Mouse (Mus musculus) heart, adult 2 months (tissue): Measurements from ENCODE around the gene Purb. TPM values are rescaled to one million over a fixed set of nuclear protein-coding genes. Genes with fewer than 3 reads are reported as not detected.

Source experiments
- DNase-seq, 2 experiments: peaks; one replicate each; pipeline ENCODE4 v3.0.0; 2021
- H3K27ac ChIP-seq: fragments of 200-600 bp; 2 replicates; pipeline ENCODE4 v1.8.1; 2022
- H3K27me3 ChIP-seq: fragments of 200-500 bp; 2 replicates; pipeline ENCODE4 v1.6.1; 2012; ENCODE audit warnings: mild to moderate bottlenecking, low read length, inconsistent platforms, mixed read lengths; ENCODE audit not compliant: control insufficient read depth, insufficient read depth
- H3K36me3 ChIP-seq: fragments of 200-500 bp; 2 replicates; pipeline ENCODE4 v1.6.1; 2012; ENCODE audit warnings: low read length, inconsistent platforms; ENCODE audit not compliant: control insufficient read depth, insufficient read depth
- H3K4me1 ChIP-seq: fragments of 200-500 bp; 2 replicates; pipeline ENCODE4 v1.6.1; 2011; ENCODE audit warnings: low read length; ENCODE audit not compliant: control insufficient read depth, insufficient read depth
- H3K4me3 ChIP-seq: fragments of 200-600 bp; 2 replicates; pipeline ENCODE4 v1.8.1; 2022
- H3K79me2 ChIP-seq: fragments of 200-500 bp; replicated peaks from 2 replicates; pipeline ENCODE4 v1.6.1; 2012; ENCODE audit warnings: mild to moderate bottlenecking, inconsistent platforms, low read length, moderate library complexity, mixed read lengths; ENCODE audit not compliant: control insufficient read depth, insufficient read depth
- H3K9ac ChIP-seq: fragments of 200-500 bp; 2 replicates; pipeline ENCODE4 v1.6.1; 2012; ENCODE audit warnings: low read depth, mild to moderate bottlenecking, control low read depth, inconsistent platforms, low read length, mixed read lengths
- CTCF ChIP-seq: fragments of 200-600 bp; IDR thresholded peaks from 2 replicates; pipeline ENCODE4 v1.8.1; 2022; ENCODE audit warnings: antibody characterized with exemption, mild to moderate bottlenecking, moderate library complexity
- EP300 ChIP-seq: fragments of 200-500 bp; IDR thresholded peaks from 2 replicates; pipeline ENCODE4 v1.6.1; 2011; ENCODE audit warnings: low read depth, low read length, control low read depth; ENCODE audit not compliant: insufficient read depth
- POLR2A ChIP-seq: fragments of 200-500 bp; IDR thresholded peaks from 2 replicates; pipeline ENCODE4 v1.6.1; 2011; ENCODE audit warnings: mild to moderate bottlenecking, low read depth, low read length, control low read depth; ENCODE audit not compliant: insufficient read depth
- WGBS: fragments of 180-500 bp; shearing (Covaris S2); methylation state at CpG from one replicate; pipeline ENCODE4 v1.1.7; 2018; 5-methylcytosine and 5-hydroxymethylcytosine counted together
- intact Hi-C: fragments of 180-260 bp; cut with DNase I; formaldehyde crosslinking; loops from one replicate; pipeline ENCODE4 v1.15.1; 2025
- polyA plus RNA-seq: library from polyadenylated mRNA; depleted of rRNA; stranded (reverse); fragments of >200 nt; gene quantifications from 2 replicates; pipeline ENCODE4 v1.2.3, GENCODE M21; 2012
- total RNA-seq, 2 experiments: library from RNA; stranded (reverse); gene quantifications; 2 replicates each; pipeline ENCODE4 v1.2.3; 2021

Purb gene
- total and polyA plus RNA-seq, 3 experiments: 5.0 to 31.5 (median 28.0) TPM

- H3K27ac ChIP-seq: no peak overlapping the region
- no peaks in the 10 kb centered on the region for H3K36me3 ChIP-seq
- no peaks in the 10 kb centered on the region for H3K79me2 ChIP-seq
- no peak overlapping the region for H3K9ac ChIP-seq
- peaks cover 2% of the 10 kb centered on the region for H3K4me1 ChIP-seq
- 39% methylated on average over 6 of the region's 6 CpGs for WGBS
- no peak for DNase-seq
- H3K27me3 ChIP-seq: 0 out of 2 replicates have a peak, but pooled peaks cover 1% of the 10 kb centered on the region
- H3K4me3 ChIP-seq: no peak overlapping the region
- intact Hi-C loops: no loop called here
- TF ChIP-seq EP300 (no peak), CTCF (no peak), POLR2A (no peak)
Measured at GRCm38 (mm10) chr11:6481669-6482185, 6.0 kb upstream of the Purb start.

- TF ChIP-seq POLR2A (no peak), EP300 (no peak), CTCF (no peak)
- Histone ChIP-seq H3K4me3 (no peak overlapping the region), H3K9ac (no peak overlapping the region), H3K36me3 (no peaks in the 10 kb centered on the region), H3K27ac (no peak overlapping the region), H3K4me1 (peaks cover 2% of the 10 kb centered on the region), H3K79me2 (no peaks in the 10 kb centered on the region), H3K27me3 (0 out of 2 replicates have a peak, but pooled peaks cover 1% of the 10 kb centered on the region)
- WGBS: 83% methylated on average over 13 of the region's 13 CpGs
- intact Hi-C loops: no loop called here
- DNase-seq: no peak
Measured at GRCm38 (mm10) chr11:6480681-6481405, 5.1 kb upstream of the Purb start.

- no peak for TF ChIP-seq EP300
- TF ChIP-seq CTCF: no peak
- no peak for TF ChIP-seq POLR2A
- 0 out of 2 replicates have a peak, but pooled peaks cover 1% of the 10 kb centered on the region for H3K27me3 ChIP-seq
- no peaks in the 10 kb centered on the region for H3K79me2 ChIP-seq
- no peak for DNase-seq
- H3K9ac ChIP-seq: no peak overlapping the region
- H3K4me3 ChIP-seq: no peak overlapping the region
- no peaks in the 10 kb centered on the region for H3K36me3 ChIP-seq
- 80% methylated on average over 7 of the region's 7 CpGs for WGBS
- H3K27ac ChIP-seq: no peak overlapping the region
- intact Hi-C loops: no loop called here
- peaks cover 2% of the 10 kb centered on the region for H3K4me1 ChIP-seq
Measured at GRCm38 (mm10) chr11:6480191-6480590, 4.5 kb upstream of the Purb start.

GRCm38 (mm10) chr11:6479231-6479630 is 3.5 kb upstream of the Purb start:
- Histone ChIP-seq H3K27me3 (no peaks in the 10 kb centered on the region), H3K9ac (no peak overlapping the region), H3K27ac (no peak overlapping the region), H3K4me1 (peaks cover 2% of the 10 kb centered on the region), H3K79me2 (no peaks in the 10 kb centered on the region), H3K36me3 (peaks cover 2% of the 10 kb centered on the region), H3K4me3 (no peak overlapping the region)
- WGBS: 51% methylated on average over 2 of the region's 2 CpGs
- intact Hi-C loops: loop anchor here (5.0 kb wide), 1 partner anchor 48 kb away; no protein-coding TSS in a partner anchor
- no peak for TF ChIP-seq CTCF
- no peak for TF ChIP-seq POLR2A
- no peak for TF ChIP-seq EP300
- DNase-seq: no peak

- Histone ChIP-seq H3K27ac (no peak overlapping the region), H3K4me1 (peaks cover 6% of the 10 kb centered on the region), H3K79me2 (no peaks in the 10 kb centered on the region), H3K9ac (no peak overlapping the region), H3K36me3 (peaks cover 18% of the 10 kb centered on the region), H3K4me3 (no peak overlapping the region), H3K27me3 (no peaks in the 10 kb centered on the region)
- no peak for TF ChIP-seq CTCF
- no peak for TF ChIP-seq POLR2A
- no peak for TF ChIP-seq EP300
- intact Hi-C loops: loop anchor here (5.0 kb wide), 1 partner anchor 50 kb away; no protein-coding TSS in a partner anchor
- no peak for DNase-seq
- WGBS: 83% methylated on average over 1 of the region's 1 CpGs
Measured at GRCm38 (mm10) chr11:6477350-6477749, 1.6 kb upstream of the Purb start.

GRCm38 (mm10) chr11:6476876-6477275 is 1.2 kb upstream of the Purb start:
- no peak overlapping the region for H3K4me3 ChIP-seq
- no peaks in the 10 kb centered on the region for H3K79me2 ChIP-seq
- H3K27me3 ChIP-seq: no peaks in the 10 kb centered on the region
- H3K36me3 ChIP-seq: peaks cover 22% of the 10 kb centered on the region
- no peak for TF ChIP-seq CTCF
- TF ChIP-seq EP300: no peak
- TF ChIP-seq POLR2A: no peak
- WGBS: 71% methylated on average over 6 of the region's 6 CpGs
- no peak for DNase-seq
- peaks cover 6% of the 10 kb centered on the region for H3K4me1 ChIP-seq
- intact Hi-C loops: loop anchor here (1.0 to 5.0 kb wide), 2 partner anchors 50 to 69 kb away; partner anchors contain the start of gene Ccm2
- H3K9ac ChIP-seq: no peak overlapping the region
- no peak overlapping the region for H3K27ac ChIP-seq
